Mouse (Mus musculus): ENCODE results near the gene Myom3.
"Not testable (repeated sequence)": the region's sequence is repeated elsewhere in the genome, so short reads cannot be mapped to it uniquely, and the experiment has no call there.

Gene Myom3

DNA sequence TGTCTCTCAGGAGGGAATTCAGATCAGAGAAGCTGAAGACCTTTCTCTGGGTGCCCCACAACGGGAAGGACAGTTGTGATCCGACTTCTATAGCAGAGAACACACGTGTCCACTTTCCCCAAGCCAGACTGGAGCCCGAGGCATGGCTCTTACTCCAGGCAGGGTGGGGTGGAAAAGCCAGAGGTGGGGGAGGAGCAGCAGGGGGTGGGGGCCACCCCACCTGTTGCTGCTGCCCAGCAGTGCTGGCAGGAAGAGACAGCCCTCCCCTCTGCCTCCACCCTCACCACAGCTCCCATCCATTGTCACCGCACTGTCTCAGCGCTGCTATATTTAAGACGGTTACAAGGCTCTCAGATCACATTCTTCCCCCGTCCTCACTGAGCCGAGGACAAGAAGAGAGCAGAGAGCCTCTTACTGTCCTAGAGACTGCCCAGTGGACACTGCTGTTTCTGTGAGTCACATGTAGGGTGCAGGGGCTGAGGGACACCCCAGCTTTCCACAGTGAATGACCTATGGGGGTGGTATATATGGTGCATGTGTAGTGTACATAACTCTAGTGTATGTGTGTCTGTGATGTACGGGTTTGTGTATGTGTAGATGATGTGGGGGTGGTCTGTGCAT, at the start of gene Myom3:
Gene Myom3 (plus strand): TSS at position 360 of the 621 bp plus-strand sequence.
- no peak for DNase-seq (ENCODE audit: low read depth, low spot score)

DNA sequence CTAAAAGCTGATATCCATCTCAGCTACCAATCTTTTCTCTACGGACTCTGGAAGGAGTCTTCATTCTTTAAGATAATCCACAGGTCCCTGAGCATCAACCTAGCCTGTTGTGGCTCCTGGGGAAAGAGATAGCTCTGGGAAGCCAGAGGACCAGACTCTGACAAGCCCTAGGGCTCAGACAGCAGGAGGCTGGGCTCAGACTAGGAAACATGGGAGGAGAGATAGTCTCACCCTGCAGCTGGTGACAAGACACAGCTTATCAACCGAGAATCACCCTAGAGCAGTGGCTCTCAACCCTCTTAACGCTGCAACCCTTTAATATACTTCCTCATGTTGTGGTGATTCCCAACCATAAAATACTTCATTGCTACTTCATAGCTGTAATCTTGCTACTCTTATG, 49.1 kb upstream of the Myom3 start:
- DNase-seq (ENCODE audit: low read depth, low spot score): no peak

DNA sequence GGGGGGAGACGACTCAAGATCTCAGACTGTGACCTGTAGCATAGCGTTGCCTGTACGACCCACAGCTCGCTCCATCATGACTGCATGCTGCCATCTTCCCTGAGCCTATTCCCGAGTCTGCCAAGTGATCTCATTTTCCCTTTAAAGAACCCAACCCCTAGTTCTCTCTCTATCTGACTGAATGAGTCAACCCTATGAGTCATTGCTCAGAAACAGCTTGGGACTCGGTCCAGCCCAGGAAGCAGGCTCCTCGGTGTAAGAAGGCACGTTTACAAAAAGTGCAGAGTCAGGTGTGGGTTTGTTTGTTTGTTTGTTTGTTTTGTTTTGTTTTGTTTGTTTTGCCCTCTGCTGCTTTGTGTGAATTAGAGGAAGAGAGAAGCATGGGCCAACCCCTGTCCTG, 44.7 kb upstream of the Myom3 start:
- DNase-seq (ENCODE audit: low read depth, low spot score): no peak

DNA sequence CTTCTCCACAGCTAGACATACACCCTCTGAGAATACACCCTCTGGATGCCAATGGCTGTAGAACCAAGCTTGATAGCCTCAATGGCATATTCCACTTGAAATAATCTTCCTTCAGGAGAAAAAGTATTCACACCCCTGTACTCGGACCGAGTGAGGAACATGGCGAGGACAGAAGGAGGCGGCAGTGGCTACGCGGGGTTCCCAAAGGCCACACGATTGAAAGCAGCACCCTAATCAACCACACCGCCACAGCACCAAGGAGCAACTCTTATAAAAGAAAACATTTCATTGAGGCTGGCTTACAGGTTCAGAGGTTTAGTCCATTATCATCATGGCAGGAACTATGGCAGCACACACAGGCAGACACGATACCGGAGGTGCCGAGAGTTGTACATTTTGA, 43.1 kb upstream of the Myom3 start:
- DNase-seq (ENCODE audit: low read depth, low spot score): not testable (repeated sequence)

DNA sequence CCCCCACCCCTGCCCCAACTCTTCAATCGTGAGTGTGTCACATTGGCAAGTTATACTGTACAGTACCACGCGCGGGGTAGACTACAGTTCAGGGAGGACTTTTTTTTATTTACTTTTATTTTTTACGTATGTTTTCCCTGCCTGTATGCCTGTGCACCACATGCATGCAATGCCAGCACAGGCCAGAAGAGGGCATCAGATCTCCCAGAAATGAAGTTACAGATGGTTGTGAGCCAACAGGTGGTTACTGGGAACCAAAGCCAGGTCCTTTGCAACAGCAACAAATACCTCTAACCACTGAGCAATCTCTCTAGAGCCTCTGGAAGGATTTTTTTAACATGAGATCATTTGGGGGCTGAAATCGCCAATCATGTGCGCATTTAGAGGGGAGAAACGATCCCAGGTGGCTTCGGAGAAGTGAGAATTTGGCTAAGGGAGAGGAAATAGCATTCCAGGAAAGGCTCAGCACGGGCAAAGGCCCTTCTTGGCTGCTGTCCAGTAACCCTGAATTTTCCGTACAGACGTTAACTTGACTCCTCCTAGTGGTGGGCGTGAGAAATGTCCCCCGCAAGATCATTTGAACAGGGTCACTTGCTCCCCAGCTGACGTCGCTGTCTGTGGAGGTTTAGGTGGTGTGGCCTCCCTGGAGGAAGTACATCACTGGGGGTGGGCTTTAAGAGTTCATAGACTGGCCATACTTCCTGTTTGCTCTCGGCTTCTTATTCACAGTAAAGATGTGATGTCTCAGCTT, 36.8 kb upstream of the Myom3 start:
- no peak for DNase-seq (ENCODE audit: low read depth, low spot score)

DNA sequence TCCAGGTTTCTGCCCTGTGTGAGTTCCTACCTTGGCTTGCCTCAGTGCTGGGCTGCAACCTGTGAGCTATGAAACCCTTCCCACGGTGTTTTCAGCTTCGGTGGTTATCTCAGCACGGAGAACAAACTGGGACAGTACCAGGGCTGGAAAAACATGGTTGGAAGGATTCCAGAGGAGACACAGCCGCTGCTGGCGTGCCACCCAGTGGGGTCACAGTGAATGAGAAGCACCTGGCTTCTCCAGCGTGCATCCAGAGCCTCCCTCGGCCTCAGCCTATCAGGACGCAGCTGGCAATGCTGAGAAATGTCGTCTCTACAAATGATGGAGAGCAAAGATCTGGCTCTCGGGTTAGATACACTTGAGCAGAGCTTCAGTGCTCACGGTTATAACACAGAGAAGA, 33.1 kb upstream of the Myom3 start:
- DNase-seq (ENCODE audit: low read depth, low spot score): no peak

DNA sequence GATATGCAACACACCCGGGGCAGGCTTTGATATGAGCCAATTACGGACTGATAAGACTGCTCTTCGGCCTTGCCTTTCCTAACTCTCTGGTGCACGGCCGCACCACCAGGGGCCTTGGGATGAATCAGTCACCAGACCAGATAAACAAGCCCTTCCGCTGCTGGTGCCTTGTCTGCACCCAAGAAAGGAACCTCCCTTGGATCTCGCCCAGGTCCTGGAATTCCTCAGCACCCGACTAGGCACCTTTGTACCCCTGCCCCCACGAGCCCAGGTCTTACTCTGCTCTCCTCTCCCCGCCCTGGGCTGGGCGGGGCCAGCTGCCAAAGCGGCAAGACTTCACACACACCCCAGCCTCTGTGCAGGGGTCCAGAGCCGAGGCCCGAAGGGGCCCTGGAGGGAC, 31.7 kb upstream of the Myom3 start, which contains the start of gene Il22ra1:
Gene Il22ra1 (plus strand): TSS at position 356 of the 400 bp plus-strand sequence.
- DNase-seq (ENCODE audit: low read depth, low spot score): no peak

DNA sequence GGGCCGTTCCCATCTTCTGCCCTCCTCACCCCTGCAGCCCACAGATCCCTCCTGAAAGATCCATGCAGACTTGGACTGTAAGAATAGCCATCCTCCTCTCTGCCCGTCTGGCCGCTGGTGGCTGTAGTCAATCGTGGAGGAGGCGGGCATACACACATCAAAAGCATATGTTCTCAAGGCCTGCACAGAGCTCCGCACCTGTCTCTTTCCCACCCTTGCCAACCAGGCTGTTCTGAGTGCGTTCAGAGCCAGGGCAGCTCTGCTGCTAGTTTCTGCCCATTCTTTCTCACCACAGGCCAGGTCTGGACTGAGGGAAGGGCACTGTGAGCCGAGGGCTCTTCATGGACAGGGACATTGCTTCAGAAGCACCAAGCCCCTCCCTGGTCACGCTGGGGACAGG, 29.3 kb upstream of the Myom3 start:
- DNase-seq (ENCODE audit: low read depth, low spot score): no peak

DNA sequence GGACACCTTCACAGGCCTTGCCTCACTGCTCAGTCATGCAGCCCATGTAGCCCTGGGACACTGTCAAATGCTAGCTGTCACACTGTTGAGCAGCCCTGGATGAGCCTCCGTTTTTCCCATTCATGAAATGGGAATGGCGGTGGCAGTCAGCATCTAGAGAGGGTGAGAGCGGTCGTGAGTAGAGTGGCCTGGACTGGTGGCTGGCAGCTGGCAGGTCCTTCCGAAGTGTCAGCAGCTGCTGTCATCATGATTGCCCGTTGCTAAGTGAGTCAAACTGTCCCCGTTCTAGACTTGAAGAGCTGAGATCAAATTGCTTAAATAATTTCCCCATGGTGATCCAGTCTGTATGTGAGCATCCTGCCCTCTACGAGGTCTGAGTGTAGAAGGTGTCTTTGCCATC, 28.6 kb upstream of the Myom3 start:
- no peak for DNase-seq (ENCODE audit: low read depth, low spot score)

DNA sequence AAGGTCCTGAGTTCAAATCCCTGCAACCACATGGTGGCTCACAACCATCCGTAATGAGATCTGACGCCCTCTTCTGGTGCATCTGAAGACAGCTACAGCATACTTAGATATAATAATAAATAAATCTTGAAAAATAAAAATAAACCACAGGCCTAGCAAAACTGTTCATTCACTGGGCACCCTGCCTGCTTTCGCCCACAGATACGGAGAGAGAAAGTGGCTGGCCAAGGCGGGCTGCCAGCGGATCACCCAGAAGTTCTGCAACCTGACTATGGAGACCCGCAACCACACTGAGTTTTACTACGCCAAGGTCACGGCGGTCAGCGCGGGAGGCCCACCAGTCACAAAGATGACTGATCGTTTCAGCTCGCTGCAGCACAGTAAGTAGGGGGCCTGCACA, 25.6 kb upstream of the Myom3 start:
- DNase-seq (ENCODE audit: low read depth, low spot score): no peak

DNA sequence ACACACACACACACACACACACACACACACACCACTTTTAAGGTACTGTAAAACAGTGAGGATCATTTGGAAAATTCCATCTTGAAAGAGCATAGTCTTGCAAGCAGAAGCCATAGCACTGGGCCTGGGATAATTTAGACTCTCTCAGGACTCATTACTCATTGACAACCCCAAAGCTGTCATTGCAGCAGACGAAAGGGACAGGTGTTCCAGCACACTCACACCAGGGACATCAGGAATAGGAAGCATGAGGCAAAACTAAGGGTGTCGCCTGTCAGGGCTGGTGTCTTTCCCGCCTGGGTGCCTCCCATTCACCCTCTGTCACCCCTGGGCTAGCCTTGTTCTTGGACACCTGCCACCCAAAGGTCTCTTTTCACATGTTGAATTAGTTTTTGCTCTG, 22.6 kb upstream of the Myom3 start:
- peak; percentile 4 for DNase-seq (ENCODE audit: low read depth, low spot score)

DNA sequence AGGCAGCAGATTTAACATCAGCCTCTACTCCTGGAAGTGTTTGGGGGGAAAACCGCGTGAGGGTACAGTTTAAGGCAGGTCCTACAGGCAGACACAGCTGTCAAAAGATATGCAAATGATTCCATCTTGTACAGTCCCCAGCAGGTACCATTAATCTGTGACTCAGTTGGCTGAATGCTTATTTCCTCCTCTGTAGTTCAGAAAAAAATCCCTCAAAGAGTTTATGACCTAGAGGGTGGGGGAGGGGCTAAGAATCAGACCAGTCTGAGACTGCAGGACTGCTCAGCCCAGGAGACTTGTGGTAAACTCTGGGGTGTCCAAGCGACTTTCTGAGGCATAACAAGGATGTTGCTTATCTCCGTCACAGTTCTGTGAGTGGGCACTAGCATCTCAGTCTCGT, 21.3 kb upstream of the Myom3 start:
- DNase-seq (ENCODE audit: low read depth, low spot score): no peak

DNA sequence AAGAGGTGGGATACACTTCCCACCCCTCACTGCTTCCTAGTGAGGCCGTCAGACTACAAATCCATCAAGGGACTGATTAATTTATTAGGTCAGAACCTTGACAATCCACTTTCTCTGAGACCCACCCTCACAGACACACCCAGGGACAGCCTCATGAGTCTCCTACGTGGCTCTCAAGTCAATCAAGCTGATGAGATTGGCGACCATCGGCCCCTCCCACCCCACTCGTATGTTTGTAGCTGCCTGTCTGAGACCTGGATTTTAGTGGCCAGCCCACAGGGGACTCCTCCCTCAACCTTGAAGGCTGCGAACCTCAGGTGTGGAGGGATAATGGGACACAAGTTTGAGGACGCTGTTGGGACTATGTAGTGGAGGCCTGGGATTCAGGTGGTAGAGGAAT, 20.4 kb upstream of the Myom3 start:
- DNase-seq (ENCODE audit: low read depth, low spot score): no peak

DNA sequence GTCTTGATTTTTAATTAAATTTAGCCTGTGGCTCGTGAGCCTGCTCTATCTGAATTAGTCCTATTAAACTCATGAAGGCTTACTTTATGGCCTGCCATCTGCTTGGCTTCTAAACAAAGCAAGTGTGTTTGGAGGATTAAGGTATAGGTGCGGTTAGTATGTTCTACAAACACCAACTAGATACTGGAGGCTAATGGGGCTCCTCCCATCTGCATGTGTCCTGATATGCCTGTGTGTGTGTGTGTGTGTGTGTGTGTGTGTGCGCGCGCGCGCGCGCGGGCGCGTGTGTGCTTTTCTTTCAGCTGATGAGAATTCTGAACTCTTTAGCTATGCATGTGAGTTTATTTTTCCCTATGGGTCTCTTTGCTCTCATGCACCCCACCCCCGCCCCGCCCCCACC, 19.8 kb upstream of the Myom3 start:
- DNase-seq (ENCODE audit: low read depth, low spot score): no peak

DNA sequence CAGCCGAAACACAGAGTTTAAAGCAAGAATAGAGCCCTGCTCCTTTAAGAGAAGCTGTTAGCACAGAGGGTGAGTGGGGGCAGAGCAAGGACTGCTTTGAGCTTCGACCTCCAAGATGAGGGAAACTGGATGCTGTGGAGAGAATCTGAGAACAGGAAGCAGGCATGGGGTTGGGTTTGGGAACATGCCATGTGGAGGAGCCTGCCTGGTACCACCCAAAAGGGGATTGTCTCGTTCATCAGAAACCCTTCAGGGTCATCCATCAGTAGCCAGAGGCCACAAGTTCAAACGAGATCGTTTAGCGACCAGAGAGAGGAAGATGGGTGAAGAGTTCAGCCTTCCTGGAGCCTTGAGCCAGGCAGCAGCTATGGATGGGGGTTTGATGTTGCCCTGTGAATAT, 16.0 kb upstream of the Myom3 start:
- DNase-seq (ENCODE audit: low read depth, low spot score): no peak

DNA sequence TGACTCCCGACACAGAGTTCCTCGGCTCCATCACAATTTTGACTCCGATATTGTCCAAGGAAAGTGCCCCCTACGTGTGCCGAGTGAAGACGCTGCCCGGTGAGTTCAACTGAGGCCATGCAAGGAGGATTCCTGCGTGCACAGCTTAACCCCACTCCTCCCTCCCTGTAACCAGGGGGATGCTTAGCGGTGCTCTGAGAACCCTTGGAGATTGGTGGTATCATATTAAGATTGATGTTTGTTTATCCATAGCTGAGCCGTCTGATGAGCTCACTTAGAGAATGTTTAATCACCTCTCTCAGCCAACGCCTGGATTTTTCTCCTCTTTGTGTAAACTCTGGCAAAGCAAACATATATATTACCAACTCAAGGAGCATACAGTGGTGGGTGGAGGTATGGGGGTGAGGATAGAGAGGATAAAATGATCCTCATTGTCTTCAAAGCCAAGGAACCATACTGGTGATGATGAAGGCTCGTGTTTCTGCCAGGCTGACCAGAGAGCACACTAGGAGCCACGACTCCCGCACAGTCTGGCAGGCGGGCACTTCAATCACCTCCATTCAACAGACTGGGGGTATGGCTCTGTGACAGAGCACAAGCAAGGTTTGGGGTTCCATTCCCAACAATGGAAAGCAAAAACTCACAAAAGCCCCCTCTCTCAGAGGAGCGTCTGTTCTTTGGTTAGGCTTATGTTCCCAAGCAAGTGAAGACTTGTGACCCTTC, 14.6 kb upstream of the Myom3 start:
- DNase-seq (ENCODE audit: low read depth, low spot score): no peak

DNA sequence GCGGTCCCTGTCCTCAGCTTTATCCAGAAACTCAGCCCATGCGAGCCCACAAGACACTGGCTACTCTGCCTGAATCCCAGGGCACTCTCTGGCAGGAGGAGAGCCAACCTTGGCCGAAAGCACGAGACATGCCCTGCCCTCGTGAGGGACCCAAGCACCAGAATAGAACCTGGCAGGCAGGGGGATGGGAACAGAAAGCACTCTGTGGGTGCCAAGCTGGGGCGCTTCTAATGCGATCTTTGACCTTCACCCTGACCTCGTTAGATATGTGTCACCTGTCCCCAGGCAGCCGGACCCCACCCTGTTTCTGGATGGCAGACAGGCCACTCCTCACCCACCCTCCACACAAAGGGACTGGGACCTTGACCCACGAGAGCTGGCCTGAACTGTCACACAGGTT, 13.9 kb upstream of the Myom3 start:
- peak; percentile 28 for DNase-seq (ENCODE audit: low read depth, low spot score)

DNA sequence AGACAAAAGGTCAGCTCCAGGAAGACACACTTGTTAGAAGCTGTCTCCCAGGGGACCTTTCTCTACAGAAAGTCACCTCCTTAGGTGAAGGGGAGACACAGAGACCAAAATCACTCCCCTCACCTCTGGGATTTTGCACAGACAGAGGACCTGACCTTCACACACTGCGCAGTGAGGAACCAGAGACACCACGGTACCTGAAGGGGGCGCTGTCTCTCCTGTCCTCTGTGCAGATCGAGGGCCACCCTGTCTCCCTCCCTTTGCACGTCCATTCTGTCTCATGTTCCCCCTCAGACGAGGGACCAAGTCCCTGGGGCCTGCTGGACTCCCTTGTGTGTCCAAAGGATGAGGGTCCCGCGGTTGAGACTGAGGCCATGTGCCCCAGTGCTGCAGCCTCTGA, 8.6 kb upstream of the Myom3 start:
- DNase-seq (ENCODE audit: low read depth, low spot score): no peak

DNA sequence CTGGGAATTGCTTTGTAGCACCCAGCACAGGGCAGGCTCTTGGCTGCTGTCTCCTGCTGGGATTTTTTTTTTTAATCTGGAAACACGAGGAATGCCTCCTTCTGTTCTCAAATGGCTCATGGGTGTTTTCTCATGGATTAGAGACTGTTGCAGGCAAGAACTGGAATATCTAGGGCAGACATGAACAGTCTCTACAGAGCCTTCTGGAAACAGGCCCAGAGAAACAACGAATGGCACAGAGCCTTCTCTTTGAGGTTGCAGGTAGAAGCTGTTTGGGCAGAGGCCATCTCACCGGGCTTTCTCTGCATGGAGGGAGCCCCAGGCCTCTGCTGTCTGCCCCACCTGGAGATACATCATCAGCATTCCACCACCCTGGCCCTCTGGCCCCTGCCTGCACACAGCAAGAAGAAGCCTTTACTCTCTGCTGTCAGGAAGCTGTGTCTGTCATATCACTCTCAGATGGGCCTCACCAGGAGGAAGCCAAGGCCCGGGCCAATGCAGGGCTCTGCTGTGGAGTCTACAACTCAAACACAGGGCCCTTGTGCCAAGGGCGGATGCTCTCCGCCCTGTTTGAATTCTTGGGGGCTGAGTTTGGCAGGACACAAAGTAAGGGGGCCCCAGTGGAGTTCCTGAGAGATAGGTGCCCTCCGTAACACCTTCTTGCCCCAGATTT, 7.3 kb upstream of the Myom3 start:
- no peak for DNase-seq (ENCODE audit: low read depth, low spot score)

DNA sequence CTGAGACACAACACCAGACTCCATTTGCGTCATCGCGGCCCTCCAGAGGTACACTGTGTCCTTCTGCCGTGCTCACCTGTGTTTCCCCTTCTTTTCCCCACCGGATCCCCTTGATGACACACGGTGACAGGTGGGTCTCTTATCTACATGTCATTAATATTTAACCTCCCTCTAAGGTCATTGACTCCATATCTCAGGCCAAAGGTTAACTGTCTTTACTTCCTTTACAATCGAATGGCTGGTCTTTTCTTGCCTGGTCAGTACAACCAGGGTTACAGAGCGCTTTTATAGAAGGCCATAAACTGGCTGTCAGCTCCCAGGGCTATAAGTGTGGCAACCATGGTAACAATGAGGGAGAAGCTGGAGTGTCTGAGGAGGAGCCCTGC, 6.7 kb upstream of the Myom3 start:
- DNase-seq (ENCODE audit: low read depth, low spot score): no peak

DNA sequence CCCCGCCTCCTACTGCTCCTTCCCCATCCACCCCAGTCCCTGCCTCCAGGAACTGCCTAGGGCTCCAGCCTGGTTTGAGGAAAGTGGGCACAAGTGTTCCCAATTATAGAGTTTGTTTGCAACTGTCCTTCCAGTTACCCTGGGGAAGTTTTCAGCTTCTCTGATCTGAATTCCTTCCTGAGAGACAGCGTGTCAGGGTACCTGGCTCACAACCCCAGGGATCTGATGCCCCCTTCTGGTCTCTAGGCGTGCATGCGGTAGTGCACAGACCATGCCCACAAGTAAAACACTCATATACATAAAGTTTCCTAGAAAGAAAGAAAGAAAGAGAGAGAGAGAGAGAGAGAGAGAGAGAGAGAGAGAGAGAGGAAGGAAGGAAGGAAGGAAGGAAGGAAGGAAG, 1.2 kb upstream of the Myom3 start:
- no peak for DNase-seq (ENCODE audit: low read depth, low spot score)

DNA sequence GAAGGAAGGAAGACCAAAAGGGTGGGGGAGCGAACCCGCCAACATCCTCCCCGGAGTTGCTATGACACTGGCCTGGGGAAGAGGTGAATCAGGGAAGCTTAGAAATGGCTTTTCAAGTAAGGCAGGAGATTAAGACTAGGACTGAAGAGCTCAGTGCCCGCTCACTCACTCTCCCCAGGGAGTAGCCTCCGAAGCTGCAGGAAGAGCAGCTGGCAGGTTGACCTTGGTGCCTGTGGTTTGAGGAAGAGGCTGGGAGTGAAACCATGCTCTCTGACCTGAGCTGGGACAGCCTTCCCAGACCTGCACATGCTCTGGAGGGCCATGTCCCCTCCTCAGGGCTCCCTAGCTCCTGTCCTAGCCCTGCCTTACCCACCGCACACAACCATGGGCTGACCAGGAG, 690 bp upstream of the Myom3 start:
- no peak for DNase-seq (ENCODE audit: low read depth, low spot score)
